Mouse (Mus musculus) liver, embryonic 13.5 days (tissue): ENCODE measurements around the gene Gm11564. TPM values are rescaled to one million over a fixed set of nuclear protein-coding genes. Genes with fewer than 3 reads are reported as not detected.
"Not testable (repeated sequence)": the region's sequence is repeated elsewhere in the genome, so short reads cannot be mapped to it uniquely, and the experiment has no call there.

Experiments
- ATAC-seq: fragments of 200-750 bp; cut with Nextera tagmentation; 2 replicates; pipeline ENCODE4 v1.8.0; 2017; ENCODE audit warnings: low read depth, mild to moderate bottlenecking, moderate number of reproducible peaks, moderate library complexity
- DNase-seq: peaks from one replicate; pipeline ENCODE4 v3.0.0; 2022
- H3K27ac ChIP-seq: fragments of 300-500 bp; sonication (generic); 2 replicates; pipeline ENCODE4 v1.5.1; 2015; ENCODE audit warnings: moderate library complexity, mild to moderate bottlenecking, inconsistent platforms
- H3K27me3 ChIP-seq: fragments of 300-500 bp; sonication (generic); 2 replicates; pipeline ENCODE4 v1.6.1; 2015; ENCODE audit warnings: mild to moderate bottlenecking, inconsistent platforms
- H3K36me3 ChIP-seq: fragments of 300-500 bp; sonication (generic); 2 replicates; pipeline ENCODE4 v1.6.1; 2015; ENCODE audit warnings: mild to moderate bottlenecking, inconsistent platforms
- H3K4me1 ChIP-seq: fragments of 300-500 bp; sonication (generic); replicated peaks from 2 replicates; pipeline ENCODE4 v1.6.1; 2015; ENCODE audit warnings: inconsistent platforms
- H3K4me2 ChIP-seq: fragments of 300-500 bp; sonication (generic); 2 replicates; pipeline ENCODE4 v1.6.1; 2015; ENCODE audit warnings: inconsistent platforms, mild to moderate bottlenecking, moderate library complexity
- H3K4me3 ChIP-seq: fragments of 300-500 bp; sonication (generic); replicated peaks from 2 replicates; pipeline ENCODE4 v1.5.1; 2015; ENCODE audit warnings: mild to moderate bottlenecking, inconsistent platforms
- H3K9ac ChIP-seq: fragments of 300-500 bp; sonication (generic); 2 replicates; pipeline ENCODE4 v1.6.1; 2015; ENCODE audit warnings: mild to moderate bottlenecking, inconsistent platforms
- H3K9me3 ChIP-seq: fragments of 300-500 bp; sonication (generic); replicated peaks from 2 replicates; pipeline ENCODE4 v1.6.1; 2016; ENCODE audit warnings: inconsistent platforms
- WGBS: fragments of 180-500 bp; shearing (Covaris S2); methylation state at CpG from one replicate; pipeline ENCODE4 v1.1.7; 2015; ENCODE audit not compliant: insufficient replicate concordance; 5-methylcytosine and 5-hydroxymethylcytosine counted together
- polyA plus RNA-seq: library from polyadenylated mRNA; unstranded; fragments of >200 nt; fragmentation: Nextera tagmentation; extraction: Ambion mirVana; gene quantifications from 2 replicates; pipeline ENCODE4 v1.2.1, GENCODE M21; 2015

Gene Gm11564
- polyA plus RNA-seq, 1 experiment from 2014 or later: not detected

GRCm38 (mm10) chr11:99793367-99793766, 22.1 kb downstream of the Gm11564 start, which contains the start of gene Gm11596:
Gene Gm11596, minus strand, starts transcription at chr11:99793467.
- 63% methylated on average over 2 of the region's 2 CpGs for WGBS
- H3K9ac ChIP-seq: no peak within 1 kb of the TSS
- H3K27me3 ChIP-seq: no peaks in the 10 kb centered on the region
- H3K36me3 ChIP-seq: no peaks in the 10 kb centered on the region
- H3K27ac ChIP-seq: no peak within 1 kb of the TSS
- no peak for DNase-seq
- H3K4me3 ChIP-seq: no peak within 1 kb of the TSS
- H3K4me1 ChIP-seq: no peaks in the 10 kb centered on the region
- ATAC-seq: no peak
- no peaks in the 10 kb centered on the region for H3K9me3 ChIP-seq
- no peak within 1 kb of the TSS for H3K4me2 ChIP-seq

GRCm38 (mm10) chr11:99784900-99785299, 30.6 kb downstream of the Gm11564 start, which contains the start of gene Krtap4-9:
Gene Krtap4-9, plus strand, starts transcription at chr11:99785200.
- H3K27me3 ChIP-seq, H3K4me3 ChIP-seq, H3K9me3 ChIP-seq, H3K9ac ChIP-seq, ATAC-seq, H3K36me3 ChIP-seq, H3K4me2 ChIP-seq, DNase-seq, H3K4me1 ChIP-seq, H3K27ac ChIP-seq: not testable (repeated sequence)

GRCm38 (mm10) chr11:99780604-99781003, 34.9 kb downstream of the Gm11564 start, which contains the start of gene Krtap4-8:
Gene Krtap4-8, minus strand, starts transcription at chr11:99780704.
- no peaks in the 10 kb centered on the region for H3K4me1 ChIP-seq
- DNase-seq: no peak
- H3K27ac ChIP-seq: no peak within 1 kb of the TSS
- H3K9me3 ChIP-seq: no peaks in the 10 kb centered on the region
- H3K9ac ChIP-seq: no peak within 1 kb of the TSS
- no peak within 1 kb of the TSS for H3K4me3 ChIP-seq
- ATAC-seq: no peak
- no peaks in the 10 kb centered on the region for H3K27me3 ChIP-seq
- WGBS: 76% methylated on average over 2 of the region's 2 CpGs
- no peak within 1 kb of the TSS for H3K4me2 ChIP-seq
- no peaks in the 10 kb centered on the region for H3K36me3 ChIP-seq

GRCm38 (mm10) chr11:99778401-99778800, 37.1 kb downstream of the Gm11564 start:
- ATAC-seq (no peak), DNase-seq (no peak)
- WGBS: 69% methylated on average over 7 of the region's 7 CpGs
- Histone ChIP-seq H3K4me2 (no peak overlapping the region), H3K9ac (no peak overlapping the region), H3K27me3 (no peaks in the 10 kb centered on the region), H3K27ac (no peak overlapping the region), H3K4me3 (no peak overlapping the region), H3K4me1 (no peaks in the 10 kb centered on the region), H3K36me3 (no peaks in the 10 kb centered on the region), H3K9me3 (no peaks in the 10 kb centered on the region)

GRCm38 (mm10) chr11:99772813-99773212, 42.7 kb downstream of the Gm11564 start, which contains the start of gene Gm11595:
Gene Gm11595, minus strand, starts transcription at chr11:99772913.
- not testable (repeated sequence) for H3K9ac ChIP-seq, H3K36me3 ChIP-seq, H3K27me3 ChIP-seq, H3K4me1 ChIP-seq, H3K9me3 ChIP-seq, H3K4me3 ChIP-seq, DNase-seq, H3K27ac ChIP-seq, ATAC-seq, H3K4me2 ChIP-seq

GRCm38 (mm10) chr11:99768410-99768809, 47.1 kb downstream of the Gm11564 start:
- H3K9ac ChIP-seq: no peak overlapping the region
- no peak overlapping the region for H3K4me2 ChIP-seq
- no peak for DNase-seq
- no peaks in the 10 kb centered on the region for H3K36me3 ChIP-seq
- no peak overlapping the region for H3K27ac ChIP-seq
- no peaks in the 10 kb centered on the region for H3K4me1 ChIP-seq
- no peaks in the 10 kb centered on the region for H3K9me3 ChIP-seq
- no peak for ATAC-seq
- 38% methylated on average over 2 of the region's 2 CpGs for WGBS
- H3K4me3 ChIP-seq: no peak overlapping the region
- H3K27me3 ChIP-seq: no peaks in the 10 kb centered on the region

Other genes starting within 250 kb of the Gm11564 start
- not detected in 2 replicates for gene Krtap3-1, start 249.0 kb downstream of the Gm11564 start, polyA plus RNA-seq
- gene Krtap1-5, start 234.7 kb downstream of the Gm11564 start, polyA plus RNA-seq: not detected in 2 replicates
- not detected in 2 replicates for gene Krtap1-4, start 232.0 kb downstream of the Gm11564 start, polyA plus RNA-seq
- not detected in 2 replicates for gene Krtap1-3, start 224.3 kb downstream of the Gm11564 start, polyA plus RNA-seq
- gene Krtap9-3, start 217.6 kb downstream of the Gm11564 start, polyA plus RNA-seq: not detected in 2 replicates
- gene Gm11938, start 212.4 kb downstream of the Gm11564 start, polyA plus RNA-seq: not detected in 2 replicates
- gene Gm11937, start 205.5 kb downstream of the Gm11564 start, polyA plus RNA-seq: not detected in 2 replicates
- not detected in 2 replicates for gene Krtap2-4, start 200.8 kb downstream of the Gm11564 start, polyA plus RNA-seq
- not detected in 2 replicates for gene Gm11562, start 195.2 kb downstream of the Gm11564 start, polyA plus RNA-seq
- not detected in 2 replicates for gene Krtap4-1, start 187.4 kb downstream of the Gm11564 start, polyA plus RNA-seq
- not detected in 2 replicates for gene Krtap4-2, start 180.6 kb downstream of the Gm11564 start, polyA plus RNA-seq
- gene Krtap4-7, start 171.6 kb downstream of the Gm11564 start, polyA plus RNA-seq: not detected in 2 replicates
- gene Gm11555, start 165.4 kb downstream of the Gm11564 start, polyA plus RNA-seq: not detected in 2 replicates
- not detected in 2 replicates for gene Gm11563, start 156.7 kb downstream of the Gm11564 start, polyA plus RNA-seq
- gene Krtap4-6, start 149.7 kb downstream of the Gm11564 start, polyA plus RNA-seq: not detected in 2 replicates
- gene Gm14190, start 124.9 kb downstream of the Gm11564 start, polyA plus RNA-seq: not detected in 2 replicates
- not detected in 2 replicates for gene Gm14180, start 81.4 kb downstream of the Gm11564 start, polyA plus RNA-seq
- gene Gm11595, start 42.8 kb downstream of the Gm11564 start, polyA plus RNA-seq: not detected in 2 replicates
- gene Krtap4-8, start 35.0 kb downstream of the Gm11564 start, polyA plus RNA-seq: not detected in 2 replicates
- not detected in 2 replicates for gene Krtap4-9, start 30.5 kb downstream of the Gm11564 start, polyA plus RNA-seq
- gene Gm11596, start 22.2 kb downstream of the Gm11564 start, polyA plus RNA-seq: not detected in 2 replicates
- not detected in 2 replicates for gene Gm11569, start 16.7 kb downstream of the Gm11564 start, polyA plus RNA-seq
- gene Gm11554, start 11.2 kb downstream of the Gm11564 start, polyA plus RNA-seq: not detected in 2 replicates
- not detected in 2 replicates for gene Krtap4-13, start 5.8 kb downstream of the Gm11564 start, polyA plus RNA-seq
- gene 2300003K06Rik, start 22.4 kb upstream of the Gm11564 start, polyA plus RNA-seq: not detected in 2 replicates
- not detected in 2 replicates for gene Krtap4-16, start 35.9 kb upstream of the Gm11564 start, polyA plus RNA-seq
- gene Gm11568, start 42.3 kb upstream of the Gm11564 start, polyA plus RNA-seq: not detected in 2 replicates
- gene Gm11559, start 48.8 kb upstream of the Gm11564 start, polyA plus RNA-seq: not detected in 2 replicates
- gene Krtap9-1, start 57.7 kb upstream of the Gm11564 start, polyA plus RNA-seq: not detected in 2 replicates
- gene Gm11567, start 63.5 kb upstream of the Gm11564 start, polyA plus RNA-seq: not detected in 2 replicates
- not detected in 2 replicates for gene Krtap31-1, start 92.3 kb upstream of the Gm11564 start, polyA plus RNA-seq
- not detected in 2 replicates for gene Gm11565, start 99.1 kb upstream of the Gm11564 start, polyA plus RNA-seq
- gene Krtap31-2, start 120.6 kb upstream of the Gm11564 start, polyA plus RNA-seq: not detected in 2 replicates
- gene Krtap9-5, start 132.8 kb upstream of the Gm11564 start, polyA plus RNA-seq: not detected in 2 replicates
- not detected in 2 replicates for gene Krtap29-1, start 163.4 kb upstream of the Gm11564 start, polyA plus RNA-seq
- not detected in 2 replicates for gene Krtap16-1, start 170.9 kb upstream of the Gm11564 start, polyA plus RNA-seq
- gene Krtap17-1, start 178.3 kb upstream of the Gm11564 start, polyA plus RNA-seq: not detected in 2 replicates
- not detected in 2 replicates for gene Krt33a, start 200.5 kb upstream of the Gm11564 start, polyA plus RNA-seq
- not detected in 2 replicates for gene Krt33b, start 214.2 kb upstream of the Gm11564 start, polyA plus RNA-seq
- gene Krt34, start 225.9 kb upstream of the Gm11564 start, polyA plus RNA-seq: not detected in 2 replicates
- not detected in 2 replicates for gene Krt31, start 234.9 kb upstream of the Gm11564 start, polyA plus RNA-seq